Mouse (Mus musculus): Measurements from ENCODE around the gene Cacul1. TPM values are rescaled to one million over a fixed set of nuclear protein-coding genes. Genes with fewer than 3 reads are reported as not detected.

The Cacul1 gene
- polyA plus RNA-seq, 1 experiment from 2014 or later, result 30.8 TPM

- Histone ChIP-seq H3K27ac (ENCODE audit: low read depth) (no peak overlapping the region), H3K36me3 (ENCODE audit: insufficient read depth) (no peaks in the 10 kb centered on the region), H3K27me3 (ENCODE audit: insufficient read depth, low read length) (no peaks in the 10 kb centered on the region), H3K9me3 (ENCODE audit: low read depth, low read length) (no peaks in the 10 kb centered on the region), H3K4me3 (ENCODE audit: low read depth, low read length) (no peak overlapping the region), H3K9ac (no peak overlapping the region), H3K4me2 (no peak overlapping the region), H3K4me1 (ENCODE audit: insufficient read depth) (no peaks in the 10 kb centered on the region)
- DNase-seq, result peak; percentile 62
- TF ChIP-seq CTCF (IDR thresholded peaks at IDR 0.05; ENCODE audit: low read depth), result no peak
- peak; percentile 80; the same call in 1 of the 2 replicates for ATAC-seq (ENCODE audit: insufficient read depth)
These were observed 80.6 kb downstream of the Cacul1 start for GRCm38 (mm10) chr19:60500209-60500608.

GRCm38 (mm10) chr19:60497171-60497570 is 83.7 kb downstream of the Cacul1 start:
- ATAC-seq (ENCODE audit: insufficient read depth) (no peak), DNase-seq (no peak)
- Histone ChIP-seq H3K9me3 (ENCODE audit: low read depth, low read length) (no peaks in the 10 kb centered on the region), H3K9ac (no peak overlapping the region), H3K4me1 (ENCODE audit: insufficient read depth) (no peaks in the 10 kb centered on the region), H3K4me2 (no peak overlapping the region), H3K27ac (ENCODE audit: low read depth) (no peak overlapping the region), H3K36me3 (ENCODE audit: insufficient read depth) (no peaks in the 10 kb centered on the region), H3K4me3 (ENCODE audit: low read depth, low read length) (no peak overlapping the region), H3K27me3 (ENCODE audit: insufficient read depth, low read length) (no peaks in the 10 kb centered on the region)
- 71% methylated on average over 4 of the region's 4 CpGs for WGBS
- TF ChIP-seq CTCF (IDR thresholded peaks at IDR 0.05; ENCODE audit: low read depth), result no peak

- H3K4me2 ChIP-seq, result no peak overlapping the region
- ATAC-seq (ENCODE audit: insufficient read depth) (no peak), DNase-seq (no peak)
- 37% methylated on average over 3 of the region's 3 CpGs for WGBS
- TF ChIP-seq CTCF (IDR thresholded peaks at IDR 0.05; ENCODE audit: low read depth), result no peak
- H3K36me3 ChIP-seq (ENCODE audit: insufficient read depth), result no peaks in the 10 kb centered on the region
- H3K27me3 ChIP-seq (ENCODE audit: insufficient read depth, low read length), result no peaks in the 10 kb centered on the region
- H3K4me1 ChIP-seq (ENCODE audit: insufficient read depth), result no peaks in the 10 kb centered on the region
- H3K9me3 ChIP-seq (ENCODE audit: low read depth, low read length), result no peaks in the 10 kb centered on the region
- H3K4me3 ChIP-seq (ENCODE audit: low read depth, low read length), result no peak overlapping the region
- no peak overlapping the region for H3K27ac ChIP-seq (ENCODE audit: low read depth)
- no peak overlapping the region for H3K9ac ChIP-seq
These were observed 85.1 kb downstream of the Cacul1 start for GRCm38 (mm10) chr19:60495772-60496171.

GRCm38 (mm10) chr19:60489566-60489965 is 91.3 kb downstream of the Cacul1 start:
- Histone ChIP-seq H3K9me3 (ENCODE audit: low read depth, low read length) (no peaks in the 10 kb centered on the region), H3K9ac (no peak overlapping the region), H3K4me1 (ENCODE audit: insufficient read depth) (no peaks in the 10 kb centered on the region), H3K4me3 (ENCODE audit: low read depth, low read length) (no peak overlapping the region), H3K36me3 (ENCODE audit: insufficient read depth) (no peaks in the 10 kb centered on the region), H3K4me2 (no peak overlapping the region), H3K27me3 (ENCODE audit: insufficient read depth, low read length) (no peaks in the 10 kb centered on the region), H3K27ac (ENCODE audit: low read depth) (no peak overlapping the region)
- no peak for TF ChIP-seq CTCF (IDR thresholded peaks at IDR 0.05; ENCODE audit: low read depth)
- 76% methylated on average over 1 of the region's 1 CpGs for WGBS
- ATAC-seq (ENCODE audit: insufficient read depth) (no peak), DNase-seq (no peak)

GRCm38 (mm10) chr19:60485261-60485660 is 95.6 kb downstream of the Cacul1 start:
- no peaks in the 10 kb centered on the region for H3K27me3 ChIP-seq (ENCODE audit: insufficient read depth, low read length)
- H3K36me3 ChIP-seq (ENCODE audit: insufficient read depth), result no peaks in the 10 kb centered on the region
- ATAC-seq (ENCODE audit: insufficient read depth), result no peak
- no peaks in the 10 kb centered on the region for H3K9me3 ChIP-seq (ENCODE audit: low read depth, low read length)
- H3K4me3 ChIP-seq (ENCODE audit: low read depth, low read length), result no peak overlapping the region
- no peak overlapping the region for H3K9ac ChIP-seq
- no peak overlapping the region for H3K27ac ChIP-seq (ENCODE audit: low read depth)
- no peak overlapping the region for H3K4me2 ChIP-seq
- TF ChIP-seq CTCF (IDR thresholded peaks at IDR 0.05; ENCODE audit: low read depth), result no peak
- no peaks in the 10 kb centered on the region for H3K4me1 ChIP-seq (ENCODE audit: insufficient read depth)
- no peak for DNase-seq

- Histone ChIP-seq H3K4me1 (ENCODE audit: insufficient read depth) (no peaks in the 10 kb centered on the region), H3K9ac (no peak overlapping the region), H3K4me2 (no peak overlapping the region), H3K27ac (ENCODE audit: low read depth) (no peak overlapping the region), H3K36me3 (ENCODE audit: insufficient read depth) (no peaks in the 10 kb centered on the region), H3K27me3 (ENCODE audit: insufficient read depth, low read length) (no peaks in the 10 kb centered on the region), H3K4me3 (ENCODE audit: low read depth, low read length) (no peak overlapping the region), H3K9me3 (ENCODE audit: low read depth, low read length) (no peaks in the 10 kb centered on the region)
- WGBS, result 42% methylated on average over 1 of the region's 1 CpGs
- ATAC-seq (ENCODE audit: insufficient read depth), result no peak
- no peak for TF ChIP-seq CTCF (IDR thresholded peaks at IDR 0.05; ENCODE audit: low read depth)
- DNase-seq, result no peak
These were observed 102.0 kb downstream of the Cacul1 start for GRCm38 (mm10) chr19:60478859-60479258.

GRCm38 (mm10) chr19:60477788-60478187 is 103.0 kb downstream of the Cacul1 start:
- no peak overlapping the region for H3K27ac ChIP-seq (ENCODE audit: low read depth)
- H3K9me3 ChIP-seq (ENCODE audit: low read depth, low read length), result no peaks in the 10 kb centered on the region
- TF ChIP-seq CTCF (IDR thresholded peaks at IDR 0.05; ENCODE audit: low read depth), result no peak
- H3K4me2 ChIP-seq, result no peak overlapping the region
- no peaks in the 10 kb centered on the region for H3K27me3 ChIP-seq (ENCODE audit: insufficient read depth, low read length)
- ATAC-seq (ENCODE audit: insufficient read depth) (no peak), DNase-seq (no peak)
- no peaks in the 10 kb centered on the region for H3K36me3 ChIP-seq (ENCODE audit: insufficient read depth)
- no peak overlapping the region for H3K9ac ChIP-seq
- 52% methylated on average over 2 of the region's 2 CpGs for WGBS
- no peak overlapping the region for H3K4me3 ChIP-seq (ENCODE audit: low read depth, low read length)
- H3K4me1 ChIP-seq (ENCODE audit: insufficient read depth), result no peaks in the 10 kb centered on the region

Small RNA genes within 50 kb of the gene (microRNA-seq; reads per million reads assigned to microRNA genes)
- not detected for gene Gm25238 (ENCODE audit: borderline number of aligned reads)

Other genes starting within 250 kb of the Cacul1 start
- gene Prlhr, start 112.7 kb downstream of the Cacul1 start, polyA plus RNA-seq (2014; fragmentation: Nextera tagmentation; extraction: Ambion mirVana), result not detected in 2 replicates
- gene Nanos1, start 175.0 kb upstream of the Cacul1 start, polyA plus RNA-seq (2014; fragmentation: Nextera tagmentation; extraction: Ambion mirVana), result 1.6 and 1.7 TPM in 2 replicates
- 178 and 185 TPM in 2 replicates for gene Eif3a, start 209.6 kb upstream of the Cacul1 start, polyA plus RNA-seq (2014; fragmentation: Nextera tagmentation; extraction: Ambion mirVana)
- 31.0 and 31.3 TPM in 2 replicates for gene Fam45a, start 230.6 kb upstream of the Cacul1 start, polyA plus RNA-seq (2014; fragmentation: Nextera tagmentation; extraction: Ambion mirVana)